Mouse (Mus musculus) erythroid progenitor cell, adult 5-6 weeks (primary cell): ENCODE data around the gene Pla2g2c. TPM values are rescaled to one million over a fixed set of nuclear protein-coding genes. Genes with fewer than 3 reads are reported as not detected.

ENCODE experiments used
- ATAC-seq: replicated peaks from 2 replicates; pipeline ENCODE4 v1.8.0; 2016; ENCODE audit warnings: moderate number of reproducible peaks, mild to moderate bottlenecking, moderate TSS enrichment, inconsistent platforms; ENCODE audit not compliant: poor library complexity, low FRiP score, severe bottlenecking
- total RNA-seq, 2 experiments: library from RNA; stranded (forward) in 1 of 2; stranded (reverse) in 1 of 2; fragments of 150-400 nt in 1 of 2; fragments of 186-747, 209-891 nt in 1 of 2; gene quantifications; 2 replicates each; pipeline versions ENCODE4 v1.2.3 to v1.2.4; 2015 to 2017; ENCODE audit warnings: low replicate concordance in 2 of 2

The Pla2g2c gene
- total RNA-seq, 2 experiments from 2014 or later, result not detected

DNA sequence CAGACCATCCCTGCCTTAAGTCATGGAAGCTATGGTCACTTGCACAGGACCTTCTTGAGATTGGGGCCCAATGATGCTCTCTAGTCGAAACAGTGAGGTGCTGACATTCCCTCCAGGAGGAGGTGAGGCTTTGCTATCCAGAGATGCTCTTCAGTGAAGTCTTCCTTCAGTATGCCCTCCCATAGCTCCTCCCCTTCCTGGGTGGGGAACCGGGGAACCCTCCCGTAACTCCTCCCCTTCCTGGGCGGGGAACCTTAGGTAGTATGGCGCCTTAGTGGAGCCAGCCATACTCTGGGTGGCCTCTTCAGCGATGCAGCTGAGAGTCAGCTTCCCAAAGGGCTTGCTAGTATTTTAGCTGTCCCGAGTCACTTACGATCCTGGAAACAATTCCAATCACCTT is 18.0 kb upstream of the Pla2g2c start:
- ATAC-seq, result no peak

DNA sequence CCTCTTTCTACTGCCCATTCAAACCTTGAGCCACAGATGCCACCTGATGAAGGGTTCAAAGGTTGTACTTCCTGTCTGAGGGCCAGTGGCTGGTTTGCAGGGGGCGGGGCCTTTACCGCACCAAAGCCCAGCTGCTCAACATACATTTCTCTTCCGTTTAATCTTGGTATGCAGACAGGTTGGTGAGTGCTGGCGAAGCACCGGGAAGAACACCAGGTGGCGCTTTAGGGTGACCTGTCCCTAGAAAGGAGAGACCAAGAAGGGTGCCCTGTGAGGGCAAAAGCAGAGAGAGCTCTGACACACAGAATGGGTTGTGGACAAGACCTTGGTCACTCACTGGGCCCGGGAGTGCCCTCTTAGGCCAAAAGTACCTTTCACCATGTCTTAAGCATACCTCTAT is 16.0 kb upstream of the Pla2g2c start:
- no peak for ATAC-seq

DNA sequence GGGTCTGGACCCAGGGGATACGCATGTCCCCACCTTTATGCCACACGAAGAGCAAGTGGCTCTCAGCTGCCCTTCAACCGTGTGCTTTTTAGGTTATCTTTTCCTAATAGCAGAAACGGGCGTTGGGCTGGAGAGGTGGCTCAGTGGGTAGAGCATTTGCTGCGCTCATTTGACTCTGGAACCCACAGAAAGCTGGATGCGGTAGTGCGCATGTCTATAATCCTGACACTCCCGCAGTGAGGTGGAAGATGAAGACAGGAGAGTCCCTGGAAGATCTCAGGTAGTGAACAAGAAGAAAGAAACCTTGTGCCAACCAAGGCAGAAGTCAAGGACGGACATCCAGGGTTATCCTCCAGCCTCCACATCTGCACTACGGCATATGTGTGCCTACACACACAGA is 15.3 kb upstream of the Pla2g2c start:
- ATAC-seq, result no peak

DNA sequence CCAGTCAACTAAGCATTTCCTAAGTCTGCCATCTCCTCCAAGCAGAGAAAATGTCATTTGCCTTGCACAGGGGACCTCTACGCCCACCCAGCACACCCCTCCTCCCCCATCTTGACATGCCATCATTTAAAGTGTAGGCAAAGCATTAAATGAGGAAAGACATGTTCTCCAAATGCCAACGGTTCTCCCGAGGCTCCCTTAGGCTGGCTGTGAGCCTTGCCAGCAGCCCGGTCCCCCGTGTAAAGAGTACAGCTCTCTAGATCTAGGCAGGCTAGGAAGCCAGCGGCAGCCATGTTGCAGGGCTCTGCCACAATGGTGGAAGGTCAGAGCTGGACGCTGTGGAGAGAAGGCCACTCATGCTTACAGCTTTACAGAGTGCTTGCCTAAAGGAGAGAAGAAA is 14.6 kb upstream of the Pla2g2c start:
- no peak for ATAC-seq

DNA sequence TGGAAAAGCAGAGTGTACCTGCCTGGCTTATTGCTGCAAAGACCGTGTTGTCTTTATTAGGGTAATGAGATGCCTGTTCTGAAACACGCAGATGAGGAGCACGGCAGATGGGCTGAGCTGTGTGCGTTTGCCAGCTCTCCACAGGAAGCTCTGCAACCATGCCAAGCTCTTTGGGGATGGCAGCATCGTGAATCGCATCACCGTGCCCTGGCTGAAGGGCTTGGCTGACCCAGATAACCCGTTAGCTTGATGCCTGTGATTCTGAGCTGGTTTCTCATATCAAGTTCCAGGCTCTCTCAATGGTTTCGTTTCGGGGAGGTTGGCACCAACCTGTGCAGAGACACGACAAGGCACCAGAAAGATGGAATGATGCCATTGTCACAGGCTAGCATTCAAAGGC is 14.0 kb upstream of the Pla2g2c start:
- no peak for ATAC-seq

DNA sequence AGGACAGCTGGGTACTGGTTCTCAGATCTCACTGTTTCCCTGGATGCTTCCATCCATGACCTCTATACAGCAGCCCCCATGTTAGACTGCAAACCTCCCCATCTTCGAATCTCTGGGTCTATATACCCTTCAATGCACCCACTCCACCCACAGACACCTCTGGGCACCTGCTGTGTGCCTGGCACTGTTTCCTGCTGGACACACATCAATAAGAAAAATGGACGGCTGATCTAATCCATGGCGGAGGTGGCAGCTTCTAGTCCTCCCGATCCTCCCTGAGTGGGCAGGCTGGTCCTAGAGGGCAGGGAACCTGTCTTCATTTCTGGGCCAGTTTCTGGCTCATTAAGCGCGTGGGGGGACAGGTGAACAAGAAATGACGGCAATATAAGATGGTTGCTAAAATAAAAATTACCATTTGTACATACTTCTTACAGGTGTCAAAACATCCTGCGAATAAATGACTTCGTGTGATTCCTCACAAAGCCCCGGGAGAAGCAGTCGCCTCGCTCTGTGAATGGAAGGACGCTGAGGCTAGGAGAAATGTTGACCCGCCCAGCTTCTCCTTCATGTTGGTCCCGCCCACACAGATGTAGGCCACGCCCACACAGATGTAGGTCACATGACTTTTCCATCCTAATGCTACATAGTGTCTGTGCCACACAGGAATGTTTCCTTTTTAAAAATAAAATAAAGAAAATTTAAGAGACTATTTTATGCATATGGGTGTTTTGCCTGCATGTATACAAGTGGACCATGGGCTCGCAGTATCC is 13.4 kb upstream of the Pla2g2c start:
- ATAC-seq, result no peak

DNA sequence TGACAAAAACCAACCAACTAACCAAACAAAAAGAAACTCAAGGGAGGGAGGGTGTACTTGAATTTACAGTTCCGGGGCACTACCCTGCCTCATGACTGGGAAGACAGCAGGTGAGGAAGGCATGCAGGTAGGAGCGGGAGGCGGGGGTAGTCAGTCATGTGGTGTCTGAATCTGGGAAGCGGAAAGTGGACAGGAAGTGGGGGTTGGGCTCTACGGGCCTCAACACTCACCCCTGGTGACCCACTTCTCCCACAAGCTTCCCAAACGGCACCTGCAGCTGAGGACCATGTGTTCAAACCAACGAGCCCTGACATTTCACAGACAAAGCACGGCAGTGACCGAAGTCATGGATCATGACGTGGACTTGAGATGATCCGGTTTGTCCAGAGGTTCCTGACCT is 12.5 kb upstream of the Pla2g2c start:
- no peak for ATAC-seq

DNA sequence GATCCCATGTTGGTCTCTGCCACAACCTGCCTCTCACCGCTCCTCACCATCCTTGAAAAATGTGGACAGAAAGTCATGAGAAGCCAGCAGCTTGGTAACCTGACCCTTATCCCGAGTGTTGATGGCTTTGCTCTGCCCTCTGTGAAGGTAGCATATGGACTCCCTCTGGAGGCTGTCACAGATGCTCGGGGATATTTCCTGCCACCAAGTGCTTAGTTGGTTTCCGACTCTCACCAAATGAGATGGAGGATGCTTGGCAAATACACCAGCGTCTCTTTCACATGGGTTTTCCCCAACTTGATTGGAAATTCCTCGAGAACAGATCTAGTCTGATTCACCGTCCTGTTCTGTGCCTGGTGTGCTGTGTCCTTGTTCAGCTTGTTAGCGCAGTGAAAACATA is 12.0 kb upstream of the Pla2g2c start:
- no peak for ATAC-seq

DNA sequence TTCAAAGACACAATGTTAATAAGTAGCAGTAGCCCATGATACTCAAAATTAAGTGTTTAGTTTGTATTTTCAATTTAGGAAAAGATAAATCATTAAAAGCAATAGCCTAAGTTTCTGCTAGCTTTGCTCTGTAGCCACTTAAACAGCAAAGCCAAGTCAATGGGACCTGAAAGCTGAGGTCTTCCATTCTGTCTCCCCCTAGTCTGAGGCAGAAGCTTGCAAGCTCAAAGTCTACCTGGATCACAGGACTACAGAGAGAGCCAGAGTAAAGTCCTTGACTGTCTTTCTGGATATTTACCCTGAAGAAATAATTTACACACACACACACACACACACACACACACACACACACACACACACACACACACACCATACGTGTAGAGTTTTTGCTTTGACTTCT is 10.4 kb upstream of the Pla2g2c start:
- ATAC-seq, result no peak

DNA sequence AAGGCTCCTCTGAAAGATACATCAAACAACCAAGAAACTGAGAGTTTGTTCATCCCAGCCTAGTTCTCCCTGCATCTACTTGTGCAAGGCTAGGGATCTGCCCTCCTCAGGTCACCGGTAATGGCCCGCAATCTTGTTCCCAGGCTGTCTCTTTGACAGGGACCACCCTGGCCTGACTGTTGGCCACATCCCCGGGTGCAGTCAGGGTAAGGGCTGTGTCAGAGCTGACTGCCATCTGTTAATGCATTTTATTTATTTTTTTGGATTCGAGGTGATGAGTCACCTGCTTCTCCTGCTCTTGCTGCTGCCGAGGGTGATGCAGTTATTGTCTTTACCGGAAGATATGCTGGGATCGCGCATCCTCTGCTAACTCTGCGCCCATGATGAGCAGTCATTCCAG is 7.9 kb upstream of the Pla2g2c start:
- no peak for ATAC-seq

DNA sequence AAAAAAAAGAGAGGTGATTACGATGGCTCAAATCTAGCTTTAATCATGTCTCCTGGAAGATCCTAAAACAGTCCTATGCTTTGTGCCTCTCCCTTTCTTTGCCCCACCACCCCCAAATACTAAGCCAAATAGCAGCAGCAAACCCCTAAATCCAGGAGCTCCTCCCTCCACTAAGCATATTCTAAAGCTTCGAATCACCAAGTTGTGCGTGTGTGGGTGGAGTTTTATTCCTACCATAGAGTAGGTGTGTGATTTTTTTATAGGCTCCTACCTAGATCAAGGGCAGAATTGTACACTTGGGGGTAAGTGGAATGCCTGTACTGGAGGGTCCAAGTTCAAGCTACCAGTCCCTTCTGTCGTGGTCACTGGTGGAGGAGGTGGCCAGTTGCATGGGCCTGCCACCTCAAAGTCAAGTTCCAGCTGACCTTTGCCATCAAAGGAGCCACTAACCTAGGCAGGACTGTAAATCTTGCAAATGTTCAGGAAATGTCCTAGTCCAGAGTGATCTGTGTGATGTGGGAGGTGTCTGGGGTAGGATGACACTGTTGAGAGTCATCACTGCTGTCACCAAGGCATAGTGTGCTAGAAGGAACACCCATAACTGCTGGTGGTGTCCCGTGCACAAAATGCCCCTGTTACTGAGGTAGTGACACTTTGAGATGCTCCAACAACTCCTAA is 5.9 kb upstream of the Pla2g2c start:
- no peak for ATAC-seq

DNA sequence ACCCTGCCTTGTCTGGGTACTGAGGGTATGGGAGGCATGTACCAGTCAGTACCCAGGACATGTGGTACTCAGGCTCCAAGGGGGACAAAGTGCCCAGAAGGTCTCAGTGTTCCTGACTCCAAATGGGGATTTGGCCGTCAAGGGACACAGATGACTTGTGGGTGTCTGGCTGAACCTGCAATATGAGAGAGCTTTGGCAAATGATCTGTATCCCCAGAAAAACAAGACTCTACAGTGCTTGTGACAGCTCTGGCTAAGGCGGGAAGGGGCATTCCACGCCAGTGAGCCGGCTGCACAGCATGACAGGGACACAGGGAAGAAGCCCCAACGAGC is 5.4 kb upstream of the Pla2g2c start:
- ATAC-seq, result no peak

DNA sequence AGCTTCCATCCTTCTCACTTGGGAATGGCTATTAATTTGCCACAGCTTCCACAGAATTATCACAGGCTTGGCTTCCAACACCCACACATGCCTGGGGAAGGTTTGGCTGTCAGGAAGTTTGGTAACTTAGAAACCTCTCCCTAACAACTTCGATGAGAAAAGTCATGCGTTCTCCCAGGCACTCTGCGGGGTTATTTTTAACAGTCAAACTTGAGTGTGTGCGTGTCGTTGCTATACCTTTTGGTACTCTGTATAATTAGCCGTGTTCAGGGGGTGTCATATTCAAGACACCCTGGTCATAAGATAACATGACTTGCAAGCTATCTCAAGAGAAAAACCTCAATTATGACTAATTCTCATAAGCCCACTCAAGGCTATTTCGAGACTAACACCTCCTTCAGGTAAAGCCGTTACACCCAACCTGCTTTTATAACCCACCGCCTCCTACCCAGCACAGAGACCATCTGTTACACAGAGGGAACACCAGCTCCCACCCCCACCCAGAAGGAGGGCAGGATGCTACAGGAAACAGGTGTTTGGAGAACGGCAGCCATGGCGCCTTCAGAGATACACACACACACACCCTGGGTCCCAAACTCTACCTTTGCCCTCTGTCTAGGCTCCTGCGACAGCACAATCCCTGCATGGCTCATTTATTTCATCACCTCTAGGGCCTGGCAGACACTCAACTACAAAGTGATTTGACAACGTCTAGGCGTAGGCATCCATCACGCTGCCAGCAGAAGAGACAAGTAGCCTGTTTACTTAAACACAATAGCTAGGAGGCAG is 905 bp upstream of the Pla2g2c start:
- no peak for ATAC-seq

DNA sequence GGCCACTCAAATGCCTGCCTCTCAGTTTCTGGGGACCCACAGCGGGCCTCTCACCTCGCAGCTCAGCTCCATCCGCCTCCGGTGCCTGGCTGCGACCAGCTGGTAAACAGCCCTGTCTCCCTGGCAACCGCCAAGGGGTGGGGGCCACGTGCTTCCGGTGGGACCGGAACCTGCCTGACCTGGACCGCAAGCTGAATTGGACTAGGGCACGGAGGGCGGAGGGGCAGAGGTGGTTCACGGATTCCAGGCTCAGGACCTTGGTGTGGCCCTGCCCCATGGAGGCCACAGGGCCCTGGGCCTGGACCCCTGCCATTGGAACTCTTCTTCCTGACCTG is 502 bp downstream of the Pla2g2c start:
- no peak for ATAC-seq

DNA sequence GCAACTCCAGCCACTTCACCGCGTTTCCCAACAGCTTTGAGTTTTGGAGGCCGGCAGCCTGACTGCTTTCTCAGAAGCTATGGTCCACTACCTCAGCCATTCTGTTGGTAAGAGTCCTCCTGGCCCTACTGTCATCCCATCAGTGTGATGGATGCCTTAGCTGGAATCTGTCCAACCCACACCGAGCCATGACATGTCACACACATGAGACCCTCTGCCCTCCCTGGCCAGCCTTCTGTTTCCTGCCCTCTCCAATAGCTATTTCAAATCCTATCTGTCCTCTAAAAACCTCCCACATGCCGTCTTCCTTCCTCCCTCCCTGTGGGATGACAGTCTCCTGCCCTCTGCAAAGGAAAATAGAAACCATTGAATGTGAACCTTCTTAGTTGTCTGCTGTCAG is 1.2 kb downstream of the Pla2g2c start:
- ATAC-seq, result no peak

DNA sequence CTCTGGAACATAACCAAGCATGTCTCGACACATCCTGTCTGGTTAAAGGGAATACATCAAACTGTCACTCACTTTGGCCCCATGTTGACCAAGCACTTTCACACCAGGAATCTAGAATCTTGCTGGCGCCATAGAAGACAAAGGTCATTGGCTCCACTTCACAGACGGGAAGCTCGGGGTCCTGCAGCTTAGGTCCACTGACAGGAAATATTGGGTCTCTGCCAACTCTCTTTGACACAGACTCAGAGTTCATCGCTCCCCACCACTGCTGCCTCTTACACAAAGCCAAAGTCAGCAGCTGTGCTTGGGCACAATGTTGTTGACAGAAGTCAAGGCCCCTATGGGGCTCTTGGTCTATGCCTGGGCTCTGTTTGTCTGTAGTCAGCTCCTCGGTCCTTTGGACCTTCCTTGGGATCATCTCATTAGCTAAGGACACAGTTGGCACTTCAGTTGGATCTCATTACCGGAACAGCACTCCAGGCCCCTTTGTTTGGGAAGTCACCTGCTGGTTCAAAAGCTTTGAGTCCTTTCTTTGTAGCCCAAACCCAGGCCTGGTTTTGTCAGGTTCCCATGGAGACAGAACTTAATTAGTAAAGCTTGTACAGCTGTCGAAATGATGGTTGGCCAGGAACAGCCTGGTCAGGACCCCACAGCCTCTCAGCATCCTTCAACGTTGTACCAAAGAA is 4.6 kb downstream of the Pla2g2c start:
- ATAC-seq, result no peak

DNA sequence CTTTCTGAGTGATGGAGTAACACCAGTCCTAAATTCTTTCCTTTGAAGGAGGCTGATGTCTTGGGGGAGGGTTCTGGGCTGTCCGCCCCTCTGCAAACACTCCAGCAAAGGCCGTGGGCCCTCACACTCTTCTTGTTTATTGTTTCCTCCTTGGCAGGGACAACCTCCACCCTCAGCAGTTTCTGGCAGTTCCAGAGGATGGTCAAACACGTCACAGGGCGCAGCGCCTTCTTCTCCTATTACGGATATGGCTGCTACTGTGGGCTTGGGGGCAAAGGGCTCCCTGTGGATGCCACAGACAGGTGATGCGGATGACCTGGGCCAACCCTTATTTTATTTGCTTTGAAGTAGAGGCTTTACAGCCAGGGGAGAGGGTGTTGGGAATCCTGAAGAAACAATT is 9.5 kb downstream of the Pla2g2c start:
- ATAC-seq, result no peak

DNA sequence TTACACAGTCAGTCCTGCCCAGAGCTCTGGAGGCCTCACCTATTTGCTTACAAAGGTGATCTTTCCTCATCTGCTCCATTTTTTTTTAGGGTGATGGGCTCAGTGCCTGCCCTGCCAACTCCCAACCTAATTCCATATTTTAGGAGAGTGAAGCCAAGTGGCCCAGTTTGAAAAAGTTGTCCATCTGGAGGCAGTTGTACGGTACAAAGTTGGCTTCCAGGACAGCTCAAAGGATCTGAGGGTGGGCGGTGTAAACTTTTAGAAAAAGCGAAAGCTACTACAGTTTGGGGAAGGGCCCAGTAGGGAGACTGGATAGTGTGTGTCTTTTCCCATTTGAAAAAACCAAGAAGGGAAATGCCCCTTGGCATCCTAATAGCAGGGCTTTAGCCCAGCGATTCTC is 10.3 kb downstream of the Pla2g2c start:
- ATAC-seq, result no peak

DNA sequence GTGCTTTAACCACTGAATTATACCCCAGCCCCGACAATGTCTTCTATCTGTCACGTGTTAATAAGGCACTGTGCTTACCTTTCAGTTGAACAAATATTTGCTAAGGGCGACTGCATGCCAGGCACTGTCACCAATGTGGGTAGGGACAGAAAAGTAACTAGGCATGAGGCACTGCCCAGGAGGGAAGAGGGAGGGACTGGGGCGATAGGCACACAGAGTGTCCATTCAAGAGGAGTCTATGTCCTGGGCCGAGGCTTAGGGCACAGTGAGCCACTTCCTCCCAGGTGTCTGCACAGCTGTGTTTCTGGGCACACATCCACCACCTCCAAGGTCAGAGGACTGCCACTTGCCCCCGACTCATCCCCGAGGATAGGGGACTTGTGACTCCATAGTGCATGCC is 12.4 kb downstream of the Pla2g2c start, which contains the start of gene Ubxn10:
Ubxn10 (minus strand) TSS at position 137 of the 400 bp plus-strand sequence.
- no peak for ATAC-seq

DNA sequence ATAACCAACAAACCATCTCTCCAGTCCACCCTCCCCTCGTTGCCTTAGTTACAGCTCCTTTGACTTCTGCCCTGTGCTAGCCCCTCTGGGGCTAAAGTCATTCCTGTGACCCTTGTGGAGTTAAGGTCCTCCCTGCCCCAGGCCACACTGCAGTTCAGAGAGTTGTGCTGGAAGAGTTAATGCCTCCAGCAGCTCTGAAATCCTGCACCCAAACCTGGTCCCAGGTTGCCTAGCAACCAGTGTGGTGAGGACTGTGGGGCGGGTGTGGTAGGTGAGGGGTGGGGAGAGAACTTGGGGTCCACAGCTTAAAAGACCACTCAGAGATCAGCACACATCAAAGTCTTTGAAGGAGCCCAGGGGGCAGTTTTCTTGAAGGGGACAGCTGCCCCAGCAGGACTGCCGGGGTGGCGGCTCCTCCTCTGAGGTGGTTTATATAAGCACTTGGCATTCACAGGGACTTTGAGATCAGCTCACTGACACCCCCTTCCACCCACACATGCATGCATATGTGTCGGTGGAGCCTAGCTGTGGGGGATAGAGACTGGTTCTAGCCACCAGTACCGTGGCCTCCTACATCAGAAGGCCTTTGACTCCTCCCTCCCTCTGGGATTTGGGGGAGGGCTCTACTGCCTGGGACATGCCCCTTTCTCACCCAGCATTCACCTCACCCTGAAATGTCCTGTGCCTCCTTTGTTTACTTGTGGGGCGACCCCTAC is 14.7 kb downstream of the Pla2g2c start:
- ATAC-seq, result no peak
